Mouse (Mus musculus): Measurements from ENCODE around the gene Npb. TPM values are rescaled to one million over a fixed set of nuclear protein-coding genes. Genes with fewer than 3 reads are reported as not detected.

The Npb gene
- polyA plus RNA-seq, 1 experiment from 2014 or later = 20.9 TPM

GRCm38 (mm10) chr11:120577211-120578023 lies 30.9 kb upstream of the Npb start:
- Histone ChIP-seq H3K4me1 (replicated peaks; ENCODE audit: control insufficient read depth, insufficient read depth) (peaks cover 11% of the 10 kb centered on the region), H3K9me3 (ENCODE audit: control insufficient read depth, low read length) (no peaks in the 10 kb centered on the region), H3K9ac (ENCODE audit: low read length) (no peak overlapping the region), H3K4me2 (replicated peaks; ENCODE audit: low read depth) (no peak overlapping the region), H3K36me3 (ENCODE audit: control insufficient read depth, insufficient read depth, low read length) (peaks cover 19% of the 10 kb centered on the region), H3K27ac (replicated peaks) (peak overlapping the region; percentile 24; the same call in 1 of the 2 replicates), H3K4me3 (ENCODE audit: low read depth, low read length) (no peak overlapping the region), H3K27me3 (ENCODE audit: control insufficient read depth, insufficient read depth, low read length) (no peaks in the 10 kb centered on the region)
- ATAC-seq (ENCODE audit: low FRiP score, low TSS enrichment) = no peak
- DNase-seq (ENCODE audit: low spot score) = no peak
- TF ChIP-seq CTCF (IDR thresholded peaks at IDR 0.05; ENCODE audit: low read depth) = peak; percentile 70
- TF ChIP-seq EP300 (optimal IDR thresholded peaks at IDR 0.05) = no peak
- 79% methylated on average over 7 of the region's 7 CpGs for WGBS

- no peak overlapping the region for H3K4me2 ChIP-seq (replicated peaks; ENCODE audit: low read depth)
- H3K4me1 ChIP-seq (replicated peaks; ENCODE audit: control insufficient read depth, insufficient read depth) = peaks cover 11% of the 10 kb centered on the region
- no peak overlapping the region for H3K4me3 ChIP-seq (ENCODE audit: low read depth, low read length)
- H3K9me3 ChIP-seq (ENCODE audit: control insufficient read depth, low read length) = no peaks in the 10 kb centered on the region
- ATAC-seq (ENCODE audit: low FRiP score, low TSS enrichment) (no peak), DNase-seq (ENCODE audit: low spot score) (no peak)
- no peak overlapping the region for H3K9ac ChIP-seq (ENCODE audit: low read length)
- peaks cover 19% of the 10 kb centered on the region for H3K36me3 ChIP-seq (ENCODE audit: control insufficient read depth, insufficient read depth, low read length)
- H3K27me3 ChIP-seq (ENCODE audit: control insufficient read depth, insufficient read depth, low read length) = no peaks in the 10 kb centered on the region
- TF ChIP-seq CTCF (IDR thresholded peaks at IDR 0.05; ENCODE audit: low read depth) = no peak
- no peak for TF ChIP-seq EP300 (optimal IDR thresholded peaks at IDR 0.05)
- 83% methylated on average over 10 of the region's 10 CpGs for WGBS
- peak overlapping the region; percentile 24; the same call in 1 of the 2 replicates for H3K27ac ChIP-seq (replicated peaks)
Observed at GRCm38 (mm10) chr11:120578024-120578693, 30.1 kb upstream of the Npb start.

- H3K4me1 ChIP-seq (replicated peaks; ENCODE audit: control insufficient read depth, insufficient read depth) = peaks cover 11% of the 10 kb centered on the region
- H3K27me3 ChIP-seq (ENCODE audit: control insufficient read depth, insufficient read depth, low read length) = no peaks in the 10 kb centered on the region
- no peak for DNase-seq (ENCODE audit: low spot score)
- no peak for TF ChIP-seq CTCF (IDR thresholded peaks at IDR 0.05; ENCODE audit: low read depth)
- TF ChIP-seq EP300 (optimal IDR thresholded peaks at IDR 0.05) = no peak
- WGBS = 75% methylated on average over 11 of the region's 11 CpGs
- no peak overlapping the region for H3K27ac ChIP-seq (replicated peaks)
- H3K9me3 ChIP-seq (ENCODE audit: control insufficient read depth, low read length) = no peaks in the 10 kb centered on the region
- H3K36me3 ChIP-seq (ENCODE audit: control insufficient read depth, insufficient read depth, low read length) = peaks cover 19% of the 10 kb centered on the region
- H3K9ac ChIP-seq (ENCODE audit: low read length) = no peak overlapping the region
- H3K4me3 ChIP-seq (ENCODE audit: low read depth, low read length) = no peak overlapping the region
- H3K4me2 ChIP-seq (replicated peaks; ENCODE audit: low read depth) = no peak overlapping the region
- no peak for ATAC-seq (ENCODE audit: low FRiP score, low TSS enrichment)
Observed at GRCm38 (mm10) chr11:120578694-120579243, 29.5 kb upstream of the Npb start.

GRCm38 (mm10) chr11:120579316-120580107 lies 28.8 kb upstream of the Npb start:
- 54% methylated on average over 15 of the region's 15 CpGs for WGBS
- Histone ChIP-seq H3K27me3 (ENCODE audit: control insufficient read depth, insufficient read depth, low read length) (no peaks in the 10 kb centered on the region), H3K4me1 (replicated peaks; ENCODE audit: control insufficient read depth, insufficient read depth) (peaks cover 8% of the 10 kb centered on the region), H3K27ac (replicated peaks) (peak overlapping the region; percentile 98), H3K4me3 (ENCODE audit: low read depth, low read length) (peak overlapping the region; percentile 85), H3K9ac (ENCODE audit: low read length) (peak overlapping the region; percentile 92; the same call in 1 of the 2 replicates), H3K36me3 (ENCODE audit: control insufficient read depth, insufficient read depth, low read length) (peaks cover 19% of the 10 kb centered on the region), H3K9me3 (ENCODE audit: control insufficient read depth, low read length) (no peaks in the 10 kb centered on the region), H3K4me2 (replicated peaks; ENCODE audit: low read depth) (peak overlapping the region; percentile 90)
- DNase-seq (ENCODE audit: low spot score) (peak; percentile 75), ATAC-seq (ENCODE audit: low FRiP score, low TSS enrichment) (no peak)
- TF ChIP-seq CTCF (IDR thresholded peaks at IDR 0.05; ENCODE audit: low read depth) (peak; percentile 92), EP300 (optimal IDR thresholded peaks at IDR 0.05) (no peak)

- peak overlapping the region; percentile 85 for H3K4me3 ChIP-seq (ENCODE audit: low read depth, low read length)
- DNase-seq (ENCODE audit: low spot score) = peak; percentile 46
- H3K4me1 ChIP-seq (replicated peaks; ENCODE audit: control insufficient read depth, insufficient read depth) = peaks cover 7% of the 10 kb centered on the region
- ATAC-seq (ENCODE audit: low FRiP score, low TSS enrichment) = no peak
- TF ChIP-seq EP300 (optimal IDR thresholded peaks at IDR 0.05) (no peak), CTCF (IDR thresholded peaks at IDR 0.05; ENCODE audit: low read depth) (no peak)
- H3K9me3 ChIP-seq (ENCODE audit: control insufficient read depth, low read length) = no peaks in the 10 kb centered on the region
- peak overlapping the region; percentile 98 for H3K27ac ChIP-seq (replicated peaks)
- peak overlapping the region; percentile 90 for H3K4me2 ChIP-seq (replicated peaks; ENCODE audit: low read depth)
- peak overlapping the region; percentile 92 for H3K9ac ChIP-seq (ENCODE audit: low read length)
- WGBS = 40% methylated on average over 7 of the region's 7 CpGs
- H3K36me3 ChIP-seq (ENCODE audit: control insufficient read depth, insufficient read depth, low read length) = peaks cover 21% of the 10 kb centered on the region
- no peaks in the 10 kb centered on the region for H3K27me3 ChIP-seq (ENCODE audit: control insufficient read depth, insufficient read depth, low read length)
Observed at GRCm38 (mm10) chr11:120580190-120580589, 28.1 kb upstream of the Npb start.

Data from stomach, postnatal 0 days (tissue).